Mouse (Mus musculus): ENCODE measurements around the gene Gm49396.

DNA sequence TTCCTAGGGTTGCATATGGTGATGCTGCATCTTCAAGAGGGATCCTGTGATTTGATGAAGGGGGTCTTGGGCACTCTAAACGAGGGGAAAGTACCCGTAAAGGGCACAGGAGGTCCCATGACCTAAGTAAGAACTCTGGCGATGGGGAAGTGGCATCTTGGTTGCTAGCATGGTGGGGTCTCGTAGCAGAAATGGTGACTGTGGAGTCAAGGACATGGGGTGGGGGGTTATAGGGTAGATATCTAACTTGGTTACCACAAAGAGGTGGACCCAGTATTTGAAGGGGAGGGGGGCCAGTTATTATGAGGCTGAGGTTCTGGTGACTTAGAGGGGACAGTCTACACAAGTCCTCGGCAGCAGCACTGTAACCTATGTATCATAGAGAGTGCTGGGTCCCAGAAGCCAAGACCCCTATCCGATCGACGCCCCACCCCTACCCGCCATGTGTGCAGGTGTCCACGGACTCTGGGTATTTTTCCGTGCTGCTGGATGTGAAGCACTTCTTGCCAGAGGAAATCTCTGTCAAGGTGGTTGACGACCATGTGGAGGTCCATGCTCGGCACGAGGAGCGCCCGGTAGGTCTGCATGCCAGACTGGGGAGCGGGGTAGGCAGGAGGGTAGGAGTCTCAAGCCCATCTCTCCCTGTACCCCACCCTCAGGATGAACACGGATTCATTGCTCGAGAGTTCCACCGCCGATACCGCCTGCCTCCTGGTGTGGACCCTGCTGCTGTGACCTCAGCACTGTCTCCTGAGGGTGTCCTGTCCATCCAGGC, 9.1 kb upstream of the Gm49396 start:
- TF ChIP-seq CTCF (IDR thresholded peaks at IDR 0.05; ENCODE audit: low read depth, low read length) (no peak), POLR2A (IDR thresholded peaks at IDR 0.05; ENCODE audit: borderline replicate concordance, low read depth, low read length) (no peak)
